Mouse (Mus musculus) midbrain, postnatal 0 days (tissue): ENCODE results near the gene Itpk1. TPM values are rescaled to one million over a fixed set of nuclear protein-coding genes. Genes with fewer than 3 reads are reported as not detected.

ENCODE experiments used
- ATAC-seq: fragments of 200-750 bp; cut with Nextera tagmentation; 2 replicates; pipeline ENCODE4 v1.8.0; 2017; ENCODE audit warnings: moderate number of reproducible peaks, mild to moderate bottlenecking, moderate TSS enrichment, moderate library complexity; ENCODE audit not compliant: low FRiP score
- DNase-seq: peaks from one replicate; pipeline ENCODE4 v3.0.0-alpha.2; 2015; ENCODE audit warnings: low spot score
- H3K27ac ChIP-seq: fragments of 300-500 bp; sonication (generic); 2 replicates; pipeline ENCODE4 v1.5.1; 2014; ENCODE audit warnings: low read depth, mild to moderate bottlenecking, low read length, mixed read lengths
- H3K27me3 ChIP-seq: fragments of 300-500 bp; sonication (generic); 2 replicates; pipeline ENCODE4 v1.6.1; 2014; ENCODE audit warnings: low read length, control low read depth, mixed read lengths; ENCODE audit not compliant: insufficient read depth
- H3K36me3 ChIP-seq: fragments of 300-500 bp; sonication (generic); 2 replicates; pipeline ENCODE4 v1.6.1; 2014; ENCODE audit warnings: low read length, control low read depth, mixed read lengths; ENCODE audit not compliant: insufficient read depth
- H3K4me1 ChIP-seq: fragments of 300-500 bp; sonication (generic); 2 replicates; pipeline ENCODE4 v1.6.1; 2014; ENCODE audit warnings: mild to moderate bottlenecking, control low read depth, antibody characterized with exemption, low read length, mixed read lengths; ENCODE audit not compliant: insufficient read depth
- H3K4me2 ChIP-seq: fragments of 300-500 bp; sonication (generic); 2 replicates; pipeline ENCODE4 v1.6.1; 2014; ENCODE audit warnings: low read depth, mild to moderate bottlenecking, low read length, mixed read lengths; ENCODE audit not compliant: poor library complexity, severe bottlenecking
- H3K4me3 ChIP-seq: fragments of 300-500 bp; sonication (generic); 2 replicates; pipeline ENCODE4 v1.5.1; 2014; ENCODE audit warnings: low read depth, mild to moderate bottlenecking, low read length, moderate library complexity
- H3K9ac ChIP-seq: fragments of 300-500 bp; sonication (generic); replicated peaks from 2 replicates; pipeline ENCODE4 v1.6.1; 2014; ENCODE audit warnings: mild to moderate bottlenecking, low read length, moderate library complexity, mixed read lengths; ENCODE audit not compliant: poor library complexity, severe bottlenecking
- H3K9me3 ChIP-seq: fragments of 300-500 bp; sonication (generic); 2 replicates; pipeline ENCODE4 v1.6.1; 2016; ENCODE audit warnings: low read length, control low read depth
- CTCF ChIP-seq: IDR thresholded peaks from 2 replicates; pipeline ENCODE4 v1.5.1; 2016; ENCODE audit warnings: antibody characterized with exemption, mild to moderate bottlenecking
- WGBS: fragments of 180-500 bp; shearing (Covaris S2); extraction: QIAGEN DNeasy Blood & Tissue Kit; methylation state at CpG from one replicate; pipeline ENCODE4 v1.1.7; 2014; 5-methylcytosine and 5-hydroxymethylcytosine counted together
- polyA plus RNA-seq: library from polyadenylated mRNA; unstranded; fragments of >200 nt; fragmentation: Nextera tagmentation; extraction: Ambion mirVana; gene quantifications from 2 replicates; pipeline ENCODE4 v1.2.1, GENCODE M21; 2015
- total RNA-seq: library from RNA; depleted of rRNA; stranded (reverse); fragments of >200 nt; gene quantifications from 2 replicates; pipeline ENCODE4 v1.2.3, GENCODE M21; 2014

The Itpk1 gene
- total and polyA plus RNA-seq, 2 experiments from 2014 or later = 39.0 to 66.6 TPM

DNA sequence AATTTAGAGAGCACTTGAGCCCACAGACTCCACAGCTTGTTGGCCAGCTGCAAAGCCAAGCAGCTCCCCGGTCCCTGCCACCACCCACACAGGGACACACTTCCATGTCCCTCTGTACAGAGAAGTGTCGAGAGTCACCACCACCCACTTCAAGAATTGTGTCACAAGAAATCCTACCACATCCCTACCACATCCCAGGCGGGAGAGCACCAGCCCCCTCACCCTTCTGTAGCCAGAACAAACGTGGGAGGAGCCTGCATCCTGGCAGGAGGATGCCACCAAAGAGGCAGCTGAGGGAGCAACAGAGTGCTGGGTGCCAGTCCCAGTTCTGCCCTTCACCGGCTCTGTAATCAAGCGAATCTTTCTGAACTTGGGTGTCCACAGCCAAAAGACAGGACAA is 51.7 kb downstream of the Itpk1 start:
- ATAC-seq = no peak
- H3K9ac ChIP-seq = no peak overlapping the region
- no peak overlapping the region for H3K4me2 ChIP-seq

GRCm38 (mm10) chr12:102652420-102652819 is 52.3 kb downstream of the Itpk1 start:
- Histone ChIP-seq H3K36me3 (no peaks in the 10 kb centered on the region), H3K9me3 (no peaks in the 10 kb centered on the region), H3K4me1 (0 out of 2 replicates have a peak, but pooled peaks cover 4% of the 10 kb centered on the region), H3K27ac (no peak overlapping the region), H3K27me3 (no peaks in the 10 kb centered on the region), H3K9ac (no peak overlapping the region), H3K4me2 (no peak overlapping the region), H3K4me3 (no peak overlapping the region)
- no peak for TF ChIP-seq CTCF
- ATAC-seq = no peak
- DNase-seq = no peak
- WGBS = 71% methylated on average over 8 of the region's 8 CpGs

More for the DNA sequence above, 51.7 kb downstream of the Itpk1 start:
- no peak for DNase-seq
- H3K9me3 ChIP-seq = no peaks in the 10 kb centered on the region
- H3K27ac ChIP-seq = no peak overlapping the region
- no peak for TF ChIP-seq CTCF
- 70% methylated on average over 6 of the region's 6 CpGs for WGBS
- H3K27me3 ChIP-seq = no peaks in the 10 kb centered on the region
- H3K4me1 ChIP-seq = 0 out of 2 replicates have a peak, but pooled peaks cover 4% of the 10 kb centered on the region
- no peaks in the 10 kb centered on the region for H3K36me3 ChIP-seq
- no peak overlapping the region for H3K4me3 ChIP-seq

GRCm38 (mm10) chr12:102651871-102652270 is 52.9 kb downstream of the Itpk1 start:
- 0 out of 2 replicates have a peak, but pooled peaks cover 4% of the 10 kb centered on the region for H3K4me1 ChIP-seq
- no peaks in the 10 kb centered on the region for H3K27me3 ChIP-seq
- no peak overlapping the region for H3K9ac ChIP-seq
- ATAC-seq (no peak), DNase-seq (no peak)
- no peak overlapping the region for H3K4me3 ChIP-seq
- no peak overlapping the region for H3K4me2 ChIP-seq
- no peaks in the 10 kb centered on the region for H3K36me3 ChIP-seq
- H3K27ac ChIP-seq = no peak overlapping the region
- H3K9me3 ChIP-seq = no peaks in the 10 kb centered on the region
- no peak for TF ChIP-seq CTCF
- 66% methylated on average over 8 of the region's 8 CpGs for WGBS

DNA sequence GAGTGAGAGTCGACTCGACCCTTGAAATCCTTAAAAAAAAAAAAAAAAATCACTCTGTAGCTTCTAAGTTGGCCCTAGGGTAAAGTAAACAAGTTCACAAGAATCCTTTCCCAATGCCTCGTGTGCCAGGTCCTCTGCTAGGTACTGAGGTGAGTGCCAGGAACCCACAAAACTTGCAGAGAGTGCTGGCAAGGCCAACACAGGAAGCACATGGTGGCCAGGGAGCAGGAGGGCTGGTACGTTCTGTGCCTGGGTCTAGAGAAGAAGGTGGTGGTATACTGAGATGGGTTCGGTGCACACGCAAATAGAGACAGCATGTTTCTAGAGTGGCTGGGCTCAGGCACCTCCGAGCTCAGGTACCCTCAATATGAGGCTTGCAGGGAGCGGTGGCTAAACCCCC is 53.3 kb downstream of the Itpk1 start:
- no peak overlapping the region for H3K4me2 ChIP-seq
- no peaks in the 10 kb centered on the region for H3K27me3 ChIP-seq
- no peak overlapping the region for H3K4me3 ChIP-seq
- no peak overlapping the region for H3K9ac ChIP-seq
- TF ChIP-seq CTCF = no peak
- H3K36me3 ChIP-seq = no peaks in the 10 kb centered on the region
- WGBS = 84% methylated on average over 8 of the region's 8 CpGs
- ATAC-seq = no peak
- H3K27ac ChIP-seq = no peak overlapping the region
- H3K4me1 ChIP-seq = 0 out of 2 replicates have a peak, but pooled peaks cover 4% of the 10 kb centered on the region
- no peaks in the 10 kb centered on the region for H3K9me3 ChIP-seq
- DNase-seq = no peak

DNA sequence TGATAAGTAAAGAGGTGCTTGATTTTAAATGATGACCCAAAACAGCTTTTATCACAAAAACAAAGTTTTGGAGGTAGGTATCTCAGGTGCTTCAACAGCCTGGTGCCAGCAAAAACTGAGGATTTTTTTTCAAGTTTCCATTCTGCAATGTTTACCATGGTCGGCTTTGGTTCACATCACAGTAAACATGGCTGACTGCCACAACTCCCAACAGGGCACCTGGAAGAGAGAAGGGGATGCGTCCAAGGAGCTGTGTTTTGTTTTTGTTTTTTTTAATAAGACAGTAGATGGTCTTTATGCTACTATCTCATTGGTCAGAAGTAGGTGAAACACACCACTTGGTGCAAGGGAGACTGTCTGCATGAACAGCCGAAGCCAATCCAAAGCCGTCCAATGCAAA is 54.1 kb downstream of the Itpk1 start:
- H3K4me1 ChIP-seq = 0 out of 2 replicates have a peak, but pooled peaks cover 4% of the 10 kb centered on the region
- H3K4me3 ChIP-seq = no peak overlapping the region
- H3K9me3 ChIP-seq = no peaks in the 10 kb centered on the region
- DNase-seq = no peak
- no peak overlapping the region for H3K4me2 ChIP-seq
- H3K9ac ChIP-seq = no peak overlapping the region
- WGBS = 91% methylated on average over 4 of the region's 4 CpGs
- no peaks in the 10 kb centered on the region for H3K27me3 ChIP-seq
- no peak for TF ChIP-seq CTCF
- no peak for ATAC-seq
- H3K27ac ChIP-seq = no peak overlapping the region
- H3K36me3 ChIP-seq = no peaks in the 10 kb centered on the region

GRCm38 (mm10) chr12:102647839-102648564 is 56.7 kb downstream of the Itpk1 start:
- H3K9ac ChIP-seq = no peak overlapping the region
- no peak for DNase-seq
- WGBS = 85% methylated on average over 14 of the region's 14 CpGs
- no peak overlapping the region for H3K27ac ChIP-seq
- H3K36me3 ChIP-seq = no peaks in the 10 kb centered on the region
- no peak for ATAC-seq
- H3K4me1 ChIP-seq = 0 out of 2 replicates have a peak, but pooled peaks cover 4% of the 10 kb centered on the region
- no peak overlapping the region for H3K4me2 ChIP-seq
- H3K9me3 ChIP-seq = no peaks in the 10 kb centered on the region
- no peak overlapping the region for H3K4me3 ChIP-seq
- H3K27me3 ChIP-seq = no peaks in the 10 kb centered on the region
- no peak for TF ChIP-seq CTCF
